Comparison of ENCODE assay signal across 26 mouse cellular contexts in genomic region chr3:53083717-53084116, GRCm38 (mm10). TPM values are rescaled to one million over a fixed set of nuclear protein-coding genes. Genes with fewer than 3 reads are reported as not detected.
A peak's percentile ranks its signal among the peaks of the same experiment; 100 is the strongest.
DNase-seq lines count a peak whose midpoint lies in the region; ATAC-seq and TF ChIP-seq lines count a peak whose summit lies in the region.
"Had no signal": no experiment of that assay in that cellular context is flagged by ENCODE, and none has a peak within 500 bp of the region (broad histone marks: within the 10 kb centered on the region; RNA-seq: fewer than 3 reads in every experiment).

No protein-coding gene starts in this region.

- TF ChIP-seq EP300 in heart, adult 2 months (IDR thresholded peaks at IDR 0.05; ENCODE audit: insufficient read depth, low read depth, low read length): no peak

- peak overlapping the region; percentile 26 for H3K27ac ChIP-seq in heart, adult 2 months
- H3K27ac ChIP-seq in heart, embryonic 14.5 days (replicated peaks in 1 of 2; ENCODE audit: control insufficient read depth in 1 of 2, insufficient read depth in 1 of 2, low read depth in 2 of 2, low read length in 2 of 2): peak overlapping the region; percentile 53 to 55; a peak in 2 of 4 replicates
- H3K27ac ChIP-seq in midbrain, embryonic 11.5 days (ENCODE audit: low read depth, low read length): no peak overlapping the region
- no peak overlapping the region for H3K27ac ChIP-seq in midbrain, embryonic 16.5 days (ENCODE audit: low read length)
- H3K27ac ChIP-seq: embryonic facial prominence, embryonic 12.5 days; embryonic facial prominence, embryonic 15.5 days; hindbrain, embryonic 10.5 days; hindbrain, embryonic 13.5 days; intestine, embryonic 15.5 days had no signal

- no peak overlapping the region for H3K4me2 ChIP-seq in heart, embryonic 14.5 days (ENCODE audit: low read length)
- no peak overlapping the region for H3K4me2 ChIP-seq in midbrain, embryonic 11.5 days
- no peak overlapping the region for H3K4me2 ChIP-seq in midbrain, embryonic 16.5 days (ENCODE audit: low read length)
- H3K4me2 ChIP-seq: embryonic facial prominence, embryonic 12.5 days; embryonic facial prominence, embryonic 15.5 days; hindbrain, embryonic 13.5 days; intestine, embryonic 15.5 days had no signal

- DNase-seq in heart, adult 2 months: no peak
- no peak for DNase-seq in heart, postnatal 4 days
- no peak for DNase-seq in heart, postnatal 36 days
- peak; percentile 47 for DNase-seq in midbrain, embryonic 11.5 days (ENCODE audit: low spot score, missing footprints)
- no peak for DNase-seq in left cerebral cortex, adult 11 months (ENCODE audit: low spot score)
- DNase-seq: adrenal gland, adult 2 months; adrenal gland, postnatal 14 days; cerebellum, adult 11 months; cerebellum, adult 2 months; cerebellum, adult 9-11 months; cerebellum, postnatal 25 days; forebrain, postnatal 0 days; gastrocnemius, postnatal 25 days; kidney, adult 11 months; kidney, adult 8-10 months had no signal

- TF ChIP-seq CTCF in heart, adult 2 months (IDR thresholded peaks at IDR 0.05): no peak

- no peaks in the 10 kb centered on the region for H3K27me3 ChIP-seq in heart, adult 2 months (ENCODE audit: control insufficient read depth, insufficient read depth, low read length)
- no peaks in the 10 kb centered on the region for H3K27me3 ChIP-seq in heart, embryonic 14.5 days (ENCODE audit: control insufficient read depth, insufficient read depth, low read length)
- H3K27me3 ChIP-seq in midbrain, embryonic 11.5 days (ENCODE audit: control insufficient read depth, insufficient read depth, low read length): no peaks in the 10 kb centered on the region
- no peaks in the 10 kb centered on the region for H3K27me3 ChIP-seq in midbrain, embryonic 16.5 days (ENCODE audit: control insufficient read depth, insufficient read depth, low read depth, low read length)
- H3K27me3 ChIP-seq: embryonic facial prominence, embryonic 12.5 days; embryonic facial prominence, embryonic 15.5 days; hindbrain, embryonic 13.5 days; intestine, embryonic 15.5 days had no signal

- peaks cover 4% of the 10 kb centered on the region for H3K36me3 ChIP-seq in heart, adult 2 months (ENCODE audit: control insufficient read depth, insufficient read depth, low read length)
- peaks cover 6% of the 10 kb centered on the region; the same call in 1 of the 2 replicates for H3K36me3 ChIP-seq in heart, embryonic 14.5 days (ENCODE audit: control insufficient read depth, insufficient read depth, low read length)
- H3K36me3 ChIP-seq in midbrain, embryonic 11.5 days (ENCODE audit: control insufficient read depth, insufficient read depth, low read length): no peaks in the 10 kb centered on the region
- no peaks in the 10 kb centered on the region for H3K36me3 ChIP-seq in midbrain, embryonic 16.5 days (ENCODE audit: control insufficient read depth, insufficient read depth, low read length)
- H3K36me3 ChIP-seq: embryonic facial prominence, embryonic 12.5 days; embryonic facial prominence, embryonic 15.5 days; hindbrain, embryonic 10.5 days; hindbrain, embryonic 13.5 days; intestine, embryonic 15.5 days had no signal

- no peak for ATAC-seq in heart, embryonic 14.5 days (ENCODE audit: insufficient number of reproducible peaks, insufficient read depth, low FRiP score, low read depth)
- ATAC-seq in midbrain, embryonic 11.5 days (ENCODE audit: low FRiP score): no peak
- no peak for ATAC-seq in midbrain, embryonic 16.5 days
- ATAC-seq: CD4-positive, CD25-positive, alpha-beta regulatory T cell, adult 4 months; forebrain, embryonic 14.5 days; forebrain, postnatal 0 days; hindbrain, embryonic 16.5 days; intestine, embryonic 15.5 days had no signal

- intact Hi-C loops in heart, adult 2 months (cut with DNase I): no loop called here
- intact Hi-C loops in heart, postnatal 36 days (cut with DNase I): no loop called here

- H3K9me3 ChIP-seq in heart, embryonic 14.5 days (ENCODE audit: control insufficient read depth, low read length): no peaks in the 10 kb centered on the region
- no peaks in the 10 kb centered on the region for H3K9me3 ChIP-seq in midbrain, embryonic 11.5 days (ENCODE audit: control insufficient read depth, low read length)
- H3K9me3 ChIP-seq in midbrain, embryonic 16.5 days (replicated peaks; ENCODE audit: control insufficient read depth, low read length, poor library complexity, severe bottlenecking): no peaks in the 10 kb centered on the region
- H3K9me3 ChIP-seq: embryonic facial prominence, embryonic 12.5 days; embryonic facial prominence, embryonic 15.5 days; hindbrain, embryonic 10.5 days; hindbrain, embryonic 13.5 days; intestine, embryonic 15.5 days had no signal

- H3K4me3 ChIP-seq in heart, adult 2 months: no peak overlapping the region
- no peak overlapping the region for H3K4me3 ChIP-seq in heart, embryonic 14.5 days (ENCODE audit: control insufficient read depth in 1 of 2, insufficient read depth in 1 of 2, low read depth in 1 of 2, low read length in 2 of 2)
- H3K4me3 ChIP-seq in midbrain, embryonic 11.5 days (ENCODE audit: low read depth, low read length): no peak overlapping the region
- no peak overlapping the region for H3K4me3 ChIP-seq in midbrain, embryonic 16.5 days (ENCODE audit: low read depth, low read length)
- H3K4me3 ChIP-seq: embryonic facial prominence, embryonic 12.5 days; embryonic facial prominence, embryonic 15.5 days; hindbrain, embryonic 10.5 days; hindbrain, embryonic 13.5 days; intestine, embryonic 15.5 days had no signal

- 33% methylated on average over 5 of the region's 5 CpGs for WGBS in heart, adult 2 months
- 29% methylated on average over 5 of the region's 5 CpGs for WGBS in heart, embryonic 14.5 days
- 92% methylated on average over 5 of the region's 5 CpGs for WGBS in midbrain, embryonic 11.5 days
- WGBS in midbrain, embryonic 16.5 days: 91% methylated on average over 5 of the region's 5 CpGs

- H3K79me2 ChIP-seq in heart, adult 2 months (replicated peaks; ENCODE audit: control insufficient read depth, insufficient read depth, low read length): no peaks in the 10 kb centered on the region; the same call in none of the 2 replicates

- H3K4me1 ChIP-seq in heart, adult 2 months (ENCODE audit: control insufficient read depth, insufficient read depth, low read length): peaks cover 8% of the 10 kb centered on the region
- peaks cover 14 to 36% of the 10 kb centered on the region in 2 experiments for H3K4me1 ChIP-seq in heart, embryonic 14.5 days (ENCODE audit: control insufficient read depth in 2 of 2, insufficient read depth in 2 of 2, low read length in 2 of 2)
- H3K4me1 ChIP-seq in midbrain, embryonic 11.5 days (ENCODE audit: control insufficient read depth, insufficient read depth, low read length): no peaks in the 10 kb centered on the region
- H3K4me1 ChIP-seq in midbrain, embryonic 16.5 days (ENCODE audit: control insufficient read depth, insufficient read depth, low read length): peaks cover 10% of the 10 kb centered on the region
- H3K4me1 ChIP-seq: intestine, embryonic 15.5 days had no signal

- TF ChIP-seq POLR2A in heart, adult 2 months (IDR thresholded peaks at IDR 0.05; ENCODE audit: insufficient read depth, low read depth, low read length): no peak

- no peak overlapping the region for H3K9ac ChIP-seq in heart, adult 2 months (ENCODE audit: low read depth, low read length)
- no peak overlapping the region for H3K9ac ChIP-seq in heart, embryonic 14.5 days (ENCODE audit: low read length)
- H3K9ac ChIP-seq in midbrain, embryonic 11.5 days (ENCODE audit: low read length): no peak overlapping the region
- H3K9ac ChIP-seq in midbrain, embryonic 16.5 days (ENCODE audit: low read depth, low read length): no peak overlapping the region
- H3K9ac ChIP-seq: embryonic facial prominence, embryonic 12.5 days; embryonic facial prominence, embryonic 15.5 days; forebrain, postnatal 0 days; hindbrain, embryonic 13.5 days; intestine, embryonic 15.5 days had no signal

RNA-seq across cellular contexts. Expression of gene Lhfp, which starts 42.4 kb away (rescaled TPM):
- 10 to 100 TPM; 51.4 to 53.5 TPM for total RNA-seq in heart, adult 2 months (2021)
- 79.4 and 143 TPM in 2 replicates for polyA plus RNA-seq in heart, adult 2 months (2012; rRNA removed)
- total RNA-seq in heart, postnatal 4 days (2021): 10 to 100 TPM; 76.4 to 79.6 TPM
- polyA plus RNA-seq in heart, embryonic 14.5 days (2014; fragmentation: Nextera tagmentation; extraction: Ambion mirVana): 91.1 and 93.2 TPM in 2 replicates
- total RNA-seq in heart, postnatal 36 days (2021): 10 to 100 TPM; 48.1 to 57.9 TPM
- 44.6 and 49.8 TPM in 2 replicates for polyA plus RNA-seq in midbrain, embryonic 11.5 days (2014; fragmentation: Nextera tagmentation; extraction: Ambion mirVana)
- 58.5 and 64.1 TPM in 2 replicates for polyA plus RNA-seq in midbrain, embryonic 16.5 days (2015; fragmentation: Nextera tagmentation; extraction: Ambion mirVana)
- total RNA-seq: MEL had no signal

Comparison
In these comparisons a context has a peak if more than half of its experiments do, and no peak if none do; other contexts are left out.
1. H3K27ac ChIP-seq: peak in heart, adult 2 months (single experiment) and heart, embryonic 14.5 days (2 of 2); none in midbrain, embryonic 11.5 days (single experiment) and midbrain, embryonic 16.5 days (single experiment).